Mouse (Mus musculus) megakaryocyte progenitor cell, adult 5-6 weeks (primary cell): ENCODE data around the gene Tcl1b2. TPM values are rescaled to one million over a fixed set of nuclear protein-coding genes. Genes with fewer than 3 reads are reported as not detected.
A peak's percentile ranks its signal among the peaks of the same experiment; 100 is the strongest.
"Not testable (repeated sequence)": the region's sequence is repeated elsewhere in the genome, so short reads cannot be mapped to it uniquely, and the experiment has no call there.

Experiments used
- ATAC-seq: replicated peaks from 2 replicates; pipeline ENCODE4 v1.8.0; 2016; ENCODE audit warnings: mild to moderate bottlenecking, moderate TSS enrichment, inconsistent platforms; ENCODE audit not compliant: poor library complexity
- total RNA-seq, 2 experiments: library from RNA; stranded (forward) in 1 of 2; stranded (reverse) in 1 of 2; fragments of 157-497, 149-512 nt in 1 of 2; fragments of 200-1000 nt in 1 of 2; gene quantifications; 2 replicates each; pipeline versions ENCODE4 v1.2.3 to v1.2.4; 2015 to 2017

Gene Tcl1b2
- total RNA-seq, 2 experiments from 2014 or later, result not detected

- peak; percentile 88 for ATAC-seq
These were observed 20.9 kb downstream of the Tcl1b2 start for GRCm38 (mm10) chr12:105166734-105167133.

- ATAC-seq, result no peak
These were observed 27.6 kb downstream of the Tcl1b2 start for GRCm38 (mm10) chr12:105173366-105173765.

DNA sequence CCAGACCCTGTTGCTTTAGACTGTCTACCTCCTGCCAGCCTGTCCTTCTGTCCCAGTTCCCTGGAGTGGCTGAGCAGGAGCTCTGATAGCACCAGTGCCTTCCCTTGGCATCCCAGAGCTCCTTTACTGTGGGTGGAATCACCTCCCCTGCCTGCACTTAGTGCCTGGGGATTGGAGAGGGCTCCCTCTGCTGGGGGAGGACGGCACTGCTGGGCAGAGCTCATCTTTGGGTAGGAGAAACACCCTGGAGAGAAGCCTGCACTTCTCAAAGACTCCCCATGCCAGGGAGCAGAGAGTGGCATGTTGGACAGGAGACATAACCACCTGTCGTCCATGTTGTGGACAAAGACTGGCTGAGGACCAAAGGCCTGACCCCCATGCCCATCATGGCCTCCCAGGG lies 28.5 kb downstream of the Tcl1b2 start:
- peak; percentile 94 for ATAC-seq

DNA sequence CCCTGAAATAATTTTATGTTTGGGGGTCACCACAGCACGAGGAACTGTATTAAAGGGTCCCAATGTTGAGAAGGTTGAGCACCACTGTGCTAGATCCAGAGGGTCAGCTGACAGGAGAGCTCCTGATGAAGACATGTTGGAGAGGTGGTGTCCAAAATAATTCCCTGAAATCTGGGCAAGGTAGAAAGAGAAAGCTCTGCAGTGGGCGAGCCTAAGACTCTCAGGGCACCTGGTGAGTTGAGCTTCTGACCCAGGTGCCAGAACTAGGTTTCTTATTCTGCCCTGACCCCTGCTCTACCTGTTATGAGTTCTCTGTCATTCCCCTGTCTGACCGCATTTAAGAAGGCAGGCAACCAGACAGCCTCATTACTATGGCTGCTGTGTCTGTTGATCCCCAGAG lies 30.2 kb downstream of the Tcl1b2 start, which contains the start of gene Tcl1b5:
Gene Tcl1b5, plus strand, starts transcription at position 301 of the 400 bp plus-strand sequence.
- not testable (repeated sequence) for ATAC-seq

- ATAC-seq, result peak; percentile 60
These were observed 35.3 kb downstream of the Tcl1b2 start for GRCm38 (mm10) chr12:105181040-105181644.

DNA sequence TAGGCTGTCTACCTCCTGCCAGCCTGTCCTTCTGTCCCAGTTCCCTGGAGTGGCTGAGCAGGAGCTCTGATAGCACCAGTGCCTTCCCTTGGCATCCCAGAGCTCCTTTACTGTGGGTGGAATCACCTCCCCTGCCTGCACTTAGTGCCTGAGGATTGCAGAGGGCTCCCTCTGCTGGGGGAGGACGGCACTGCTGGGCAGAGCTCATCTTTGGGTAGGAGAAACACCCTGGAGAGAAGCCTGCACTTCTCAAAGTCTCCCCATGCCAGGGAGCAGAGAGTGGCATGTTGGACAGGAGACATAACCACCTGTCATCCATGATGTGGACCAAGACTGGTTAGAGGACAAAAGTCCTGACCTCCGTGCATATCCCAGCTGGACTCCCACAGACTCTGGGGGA lies 43.2 kb downstream of the Tcl1b2 start:
- ATAC-seq, result peak; percentile 90

DNA sequence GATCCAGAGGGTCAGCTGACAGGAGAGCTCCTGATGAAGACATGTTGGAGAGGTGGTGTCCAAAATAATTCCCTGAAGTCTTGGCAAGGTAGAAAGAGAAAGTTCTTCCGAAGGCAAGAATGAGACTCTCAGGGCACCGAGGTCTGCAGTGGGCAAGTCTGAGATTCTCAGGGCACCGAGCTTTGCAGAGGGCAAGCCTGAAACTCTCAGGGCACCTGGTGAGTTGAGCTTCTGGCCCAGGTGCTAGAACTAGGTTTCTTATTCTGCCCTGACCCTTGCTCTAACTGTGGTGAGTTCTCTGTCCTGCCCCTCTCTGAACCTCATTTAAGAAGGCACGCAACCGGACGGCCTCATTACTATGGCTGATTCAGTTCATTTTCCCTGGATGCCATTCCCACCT lies 44.9 kb downstream of the Tcl1b2 start, which contains the start of gene Tcl1b3:
Gene Tcl1b3, plus strand, starts transcription at position 301 of the 400 bp plus-strand sequence.
- not testable (repeated sequence) for ATAC-seq

DNA sequence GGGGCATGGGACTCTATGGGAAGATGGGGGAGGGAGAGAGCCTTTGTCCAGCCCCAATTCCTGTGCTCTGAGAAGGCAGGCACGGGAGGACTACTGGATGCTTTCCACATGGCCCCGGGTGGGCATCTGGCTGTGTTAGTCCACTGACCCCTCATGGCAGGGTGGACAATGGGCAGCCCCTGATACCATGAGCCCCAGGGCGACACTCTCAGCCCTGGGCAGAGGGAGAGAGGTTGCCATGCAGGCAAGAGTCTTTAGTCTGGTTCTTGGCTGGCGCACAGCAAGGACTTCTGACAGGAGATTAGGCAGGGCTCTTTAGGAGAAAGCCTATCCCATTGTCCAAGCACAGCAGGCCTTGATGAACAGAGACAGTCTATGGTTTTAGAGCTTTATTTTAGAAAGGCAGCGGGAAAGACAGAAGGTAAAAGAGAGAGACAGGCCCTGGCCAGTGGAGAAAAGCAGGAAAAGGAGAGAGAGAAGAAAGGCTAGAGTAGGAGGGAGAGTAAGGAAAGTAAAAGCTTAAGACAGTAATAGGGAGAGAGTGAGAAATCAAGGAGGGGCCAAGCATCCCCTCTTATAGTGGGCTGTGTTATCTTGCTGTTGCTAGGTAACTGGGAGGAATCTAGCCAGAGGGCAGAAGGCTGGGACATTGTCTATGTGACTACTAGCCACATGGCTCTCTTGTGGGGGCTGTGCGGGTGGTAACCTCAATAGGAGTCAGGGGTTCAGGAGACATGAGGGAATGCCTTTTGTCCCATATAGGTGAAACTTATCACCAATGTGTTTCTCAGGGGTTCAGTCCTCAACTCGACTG lies 54.1 kb downstream of the Tcl1b2 start:
- not testable (repeated sequence) for ATAC-seq

- ATAC-seq, result not testable (repeated sequence)
These were observed 55.8 kb downstream of the Tcl1b2 start, which contains the start of gene Tcl1b4 for GRCm38 (mm10) chr12:105201657-105202056. Gene Tcl1b4 (plus strand): TSS chr12:105201957.

Other genes with a start within 250 kb of the Tcl1b2 start
- 10.1 and 13.1 TPM in 2 replicates for gene Syne3, start 136.2 kb upstream of the Tcl1b2 start, total RNA-seq (2015)
- 19.5 and 21.1 TPM in 2 replicates for gene Syne3, start 136.2 kb upstream of the Tcl1b2 start, total RNA-seq (2017)
- gene Glrx5, start 113.3 kb upstream of the Tcl1b2 start, total RNA-seq (2015), result 58.1 and 65.3 TPM in 2 replicates
- gene Glrx5, start 113.3 kb upstream of the Tcl1b2 start, total RNA-seq (2017), result 26.9 and 30.1 TPM in 2 replicates
- gene Tcl1b1, start 13.7 kb downstream of the Tcl1b2 start, total RNA-seq (2015), result not detected in 2 replicates
- not detected in 2 replicates for gene Tcl1b1, start 13.7 kb downstream of the Tcl1b2 start, total RNA-seq (2017)
- not detected in 2 replicates for gene Tcl1b5, start 30.3 kb downstream of the Tcl1b2 start, total RNA-seq (2015)
- gene Tcl1b5, start 30.3 kb downstream of the Tcl1b2 start, total RNA-seq (2017), result not detected in 2 replicates
- not detected in 2 replicates for gene Tcl1b3, start 45.0 kb downstream of the Tcl1b2 start, total RNA-seq (2015)
- not detected in 2 replicates for gene Tcl1b3, start 45.0 kb downstream of the Tcl1b2 start, total RNA-seq (2017)
- gene Tcl1b4, start 55.9 kb downstream of the Tcl1b2 start, total RNA-seq (2015), result not detected in 2 replicates
- gene Tcl1b4, start 55.9 kb downstream of the Tcl1b2 start, total RNA-seq (2017), result not detected in 2 replicates
- gene Tcl1, start 76.8 kb downstream of the Tcl1b2 start, total RNA-seq (2015), result not detected in 2 replicates
- gene Tcl1, start 76.8 kb downstream of the Tcl1b2 start, total RNA-seq (2017), result not detected in 2 replicates
- gene Tunar, start 187.9 kb downstream of the Tcl1b2 start, total RNA-seq (2015), result not detected in 2 replicates
- gene Tunar, start 187.9 kb downstream of the Tcl1b2 start, total RNA-seq (2017), result not detected in 2 replicates